In genomic region chr2:178135713-178136112, GRCm38 (mm10) we compare ENCODE assay signal across 26 mouse cellular contexts. TPM values are rescaled to one million over a fixed set of nuclear protein-coding genes. Genes with fewer than 3 reads are reported as not detected.
DNase-seq lines count a peak whose midpoint lies in the region; ATAC-seq lines count a peak whose summit lies in the region.
"Had no signal": no experiment of that assay in that cellular context is flagged by ENCODE, and none has a peak within 500 bp of the region (broad histone marks: within the 10 kb centered on the region; RNA-seq: fewer than 3 reads in every experiment).

No protein-coding gene starts in this region.

- H3K36me3 ChIP-seq in forebrain, embryonic 11.5 days (ENCODE audit: control insufficient read depth, insufficient read depth, low read length), result no peaks in the 10 kb centered on the region
- no peaks in the 10 kb centered on the region for H3K36me3 ChIP-seq in forebrain, embryonic 12.5 days (replicated peaks)
- no peaks in the 10 kb centered on the region for H3K36me3 ChIP-seq in neural tube, embryonic 11.5 days (ENCODE audit: control insufficient read depth, insufficient read depth, low read length)
- H3K36me3 ChIP-seq in neural tube, embryonic 15.5 days, result no peaks in the 10 kb centered on the region
- H3K36me3 ChIP-seq: embryonic facial prominence, embryonic 10.5 days; embryonic facial prominence, embryonic 13.5 days; hindbrain, embryonic 13.5 days had no signal

- no peak for ATAC-seq in forebrain, embryonic 11.5 days (replicated peaks; ENCODE audit: low FRiP score)
- no peak for ATAC-seq in forebrain, embryonic 12.5 days (ENCODE audit: low FRiP score)
- peak; percentile 33; the same call in 1 of the 2 replicates for ATAC-seq in neural tube, embryonic 11.5 days (ENCODE audit: insufficient read depth, low FRiP score, low TSS enrichment)
- no peak for ATAC-seq in neural tube, embryonic 15.5 days (ENCODE audit: low FRiP score)
- ATAC-seq: CD4-positive, CD25-positive, alpha-beta regulatory T cell, adult 4 months; forebrain, embryonic 14.5 days; forebrain, postnatal 0 days; hindbrain, embryonic 16.5 days; inflammation-experienced regulatory T-cells, adult 6 months; intestine, embryonic 16.5 days; Patski had no signal

- no peak overlapping the region for H3K4me2 ChIP-seq in forebrain, embryonic 11.5 days (ENCODE audit: low read depth, low read length, severe bottlenecking)
- no peak overlapping the region for H3K4me2 ChIP-seq in forebrain, embryonic 12.5 days
- no peak overlapping the region for H3K4me2 ChIP-seq in neural tube, embryonic 11.5 days (ENCODE audit: low read depth)
- H3K4me2 ChIP-seq in neural tube, embryonic 15.5 days, result no peak overlapping the region
- H3K4me2 ChIP-seq: embryonic facial prominence, embryonic 13.5 days; heart, embryonic 11.5 days; hindbrain, embryonic 13.5 days had no signal

- peak; percentile 22 for DNase-seq in forebrain, embryonic 11.5 days (ENCODE audit: low spot score)
- DNase-seq in neural tube, embryonic 11.5 days (ENCODE audit: low spot score), result peak; percentile 9
- DNase-seq in R1 (ENCODE audit: low read depth, low spot score), result peak; percentile 21
- no peak for DNase-seq in layer of hippocampus, adult 8-10 months (ENCODE audit: low spot score in 2 of 2)
- DNase-seq: adrenal gland, adult 2 months; adrenal gland, postnatal 14 days; cerebellum, adult 9-10 months; embryo, embryonic 11 days; forebrain, postnatal 0 days; gastrocnemius, adult 2 months; gastrocnemius, postnatal 14 days had no signal

- WGBS in forebrain, embryonic 11.5 days, result 47% methylated on average over 4 of the region's 4 CpGs
- 39% methylated on average over 4 of the region's 4 CpGs for WGBS in forebrain, embryonic 12.5 days
- WGBS in neural tube, embryonic 11.5 days, result 26% methylated on average over 4 of the region's 4 CpGs
- WGBS in neural tube, embryonic 15.5 days, result 29% methylated on average over 4 of the region's 4 CpGs

- H3K27ac ChIP-seq in forebrain, embryonic 11.5 days (ENCODE audit: low read depth, low read length), result no peak overlapping the region
- H3K27ac ChIP-seq in forebrain, embryonic 12.5 days, result no peak overlapping the region
- no peak overlapping the region for H3K27ac ChIP-seq in neural tube, embryonic 11.5 days (ENCODE audit: low read depth, low read length)
- H3K27ac ChIP-seq in neural tube, embryonic 15.5 days (replicated peaks), result no peak overlapping the region
- H3K27ac ChIP-seq: embryonic facial prominence, embryonic 10.5 days; embryonic facial prominence, embryonic 13.5 days; gastrocnemius, adult 2 months; hindbrain, embryonic 13.5 days had no signal

- no peaks in the 10 kb centered on the region for H3K9me3 ChIP-seq in forebrain, embryonic 11.5 days (ENCODE audit: control insufficient read depth, low read length)
- no peaks in the 10 kb centered on the region for H3K9me3 ChIP-seq in forebrain, embryonic 12.5 days
- H3K9me3 ChIP-seq in neural tube, embryonic 11.5 days (ENCODE audit: control insufficient read depth, low read length), result no peaks in the 10 kb centered on the region
- no peaks in the 10 kb centered on the region for H3K9me3 ChIP-seq in neural tube, embryonic 15.5 days (replicated peaks)
- H3K9me3 ChIP-seq: embryonic facial prominence, embryonic 10.5 days; embryonic facial prominence, embryonic 13.5 days; hindbrain, embryonic 13.5 days had no signal

- no peak overlapping the region for H3K4me3 ChIP-seq in forebrain, embryonic 11.5 days (ENCODE audit: low read depth, low read length)
- no peak overlapping the region for H3K4me3 ChIP-seq in forebrain, embryonic 12.5 days (replicated peaks)
- H3K4me3 ChIP-seq in neural tube, embryonic 11.5 days (ENCODE audit: low read depth, low read length), result no peak overlapping the region
- no peak overlapping the region for H3K4me3 ChIP-seq in neural tube, embryonic 15.5 days (replicated peaks)
- H3K4me3 ChIP-seq: embryonic facial prominence, embryonic 10.5 days; embryonic facial prominence, embryonic 13.5 days; erythroblast, embryonic 14.5 days; gastrocnemius, adult 2 months; hindbrain, embryonic 13.5 days had no signal

- H3K9ac ChIP-seq in forebrain, embryonic 11.5 days (ENCODE audit: low read length), result no peak overlapping the region
- H3K9ac ChIP-seq in forebrain, embryonic 12.5 days, result no peak overlapping the region
- H3K9ac ChIP-seq in neural tube, embryonic 11.5 days (ENCODE audit: low read length), result no peak overlapping the region
- no peak overlapping the region for H3K9ac ChIP-seq in neural tube, embryonic 15.5 days (replicated peaks)
- H3K9ac ChIP-seq: embryonic facial prominence, embryonic 13.5 days; forebrain, postnatal 0 days; hindbrain, embryonic 13.5 days had no signal

- no peaks in the 10 kb centered on the region for H3K4me1 ChIP-seq in forebrain, embryonic 11.5 days (replicated peaks; ENCODE audit: control insufficient read depth, insufficient read depth, low read length)
- H3K4me1 ChIP-seq in forebrain, embryonic 12.5 days, result peaks cover 4% of the 10 kb centered on the region; the same call in 1 of the 2 replicates
- H3K4me1 ChIP-seq in neural tube, embryonic 11.5 days (ENCODE audit: control insufficient read depth, insufficient read depth, low read length), result no peaks in the 10 kb centered on the region
- H3K4me1 ChIP-seq in neural tube, embryonic 15.5 days, result no peaks in the 10 kb centered on the region
- H3K4me1 ChIP-seq: embryonic facial prominence, embryonic 13.5 days; hindbrain, embryonic 13.5 days had no signal

- no peaks in the 10 kb centered on the region for H3K27me3 ChIP-seq in forebrain, embryonic 11.5 days (ENCODE audit: control insufficient read depth, insufficient read depth, low read length)
- peaks cover 11% of the 10 kb centered on the region; the same call in 1 of the 2 replicates for H3K27me3 ChIP-seq in forebrain, embryonic 12.5 days
- no peaks in the 10 kb centered on the region for H3K27me3 ChIP-seq in neural tube, embryonic 11.5 days (ENCODE audit: control insufficient read depth, insufficient read depth, low read length)
- H3K27me3 ChIP-seq in neural tube, embryonic 15.5 days (replicated peaks), result no peaks in the 10 kb centered on the region
- H3K27me3 ChIP-seq: embryonic facial prominence, embryonic 13.5 days had no signal

RNA-seq across cellular contexts. Expression of gene Phactr3, which starts 16.9 kb away (rescaled TPM):
- 11.3 and 13.5 TPM in 2 replicates for polyA plus RNA-seq in forebrain, embryonic 11.5 days (2014; fragmentation: Nextera tagmentation; extraction: Ambion mirVana)
- polyA plus RNA-seq in forebrain, embryonic 12.5 days (2016; fragmentation: Nextera tagmentation; extraction: Ambion mirVana), result 17.1 and 17.2 TPM in 2 replicates
- polyA plus RNA-seq in neural tube, embryonic 11.5 days (2014; fragmentation: Nextera tagmentation; extraction: Ambion mirVana), result 11.4 and 14.7 TPM in 2 replicates
- 47.1 and 57.2 TPM in 2 replicates for polyA plus RNA-seq in neural tube, embryonic 15.5 days (2015; fragmentation: Nextera tagmentation; extraction: Ambion mirVana)
- total RNA-seq in layer of hippocampus, adult 8-10 months (2022), result 100 to 1,000 TPM; 123 to 135 (median 125) TPM
- total RNA-seq: hematopoietic stem cell, adult 5-6 weeks had no signal
- polyA plus RNA-seq: C2C12; erythroblast, embryonic 14.5 days; Patski had no signal

RNA-seq across cellular contexts. Expression of gene Zfp931, which starts 57.4 kb away (rescaled TPM):
- polyA plus RNA-seq in forebrain, embryonic 11.5 days (2014; fragmentation: Nextera tagmentation; extraction: Ambion mirVana), result 15.3 and 19.7 TPM in 2 replicates
- 14.6 and 14.8 TPM in 2 replicates for polyA plus RNA-seq in forebrain, embryonic 12.5 days (2016; fragmentation: Nextera tagmentation; extraction: Ambion mirVana)
- polyA plus RNA-seq in neural tube, embryonic 11.5 days (2014; fragmentation: Nextera tagmentation; extraction: Ambion mirVana), result 11.6 and 11.7 TPM in 2 replicates
- polyA plus RNA-seq in neural tube, embryonic 15.5 days (2015; fragmentation: Nextera tagmentation; extraction: Ambion mirVana), result 17.0 and 18.4 TPM in 2 replicates
- 10 to 100 TPM; 23.3 to 36.1 (median 27.2) TPM for total RNA-seq in layer of hippocampus, adult 8-10 months (2022)
- polyA plus RNA-seq: erythroblast, embryonic 14.5 days had no signal

Comparison
In these comparisons a context has a peak if more than half of its experiments do, and no peak if none do; other contexts are left out.
1. DNase-seq: peak in forebrain, embryonic 11.5 days (single experiment), neural tube, embryonic 11.5 days (single experiment) and R1 (single experiment); none in layer of hippocampus, adult 8-10 months (0 of 2).